Mouse (Mus musculus) ES-E14 (cell line): ENCODE data around the gene Shq1. TPM values are rescaled to one million over a fixed set of nuclear protein-coding genes. Genes with fewer than 3 reads are reported as not detected.

ENCODE experiments used
- DNase-seq: peaks from one replicate; pipeline ENCODE4 v3.0.0-alpha.2; 2013; ENCODE audit warnings: low read depth, low spot score
- H3K27ac ChIP-seq: 2 replicates; pipeline ENCODE4 v1.5.1; 2012; ENCODE audit warnings: low read depth, mild to moderate bottlenecking, low read length, moderate library complexity, mixed read lengths; ENCODE audit not compliant: poor library complexity, insufficient read depth, severe bottlenecking
- H3K36me3 ChIP-seq: 2 replicates; pipeline ENCODE4 v1.6.1; 2012; ENCODE audit warnings: mild to moderate bottlenecking, low read length, moderate library complexity, mixed read lengths; ENCODE audit not compliant: control insufficient read depth, poor library complexity, insufficient read depth, severe bottlenecking
- H3K4me1 ChIP-seq, 2 experiments: fragments of 150-350 bp in 1 of 2; sonication (generic) in 1 of 2; 2 replicates each; pipeline ENCODE4 v1.6.1; 2012; ENCODE audit warnings: low read length in 2 of 2, mild to moderate bottlenecking in 1 of 2, mixed read lengths in 1 of 2; ENCODE audit not compliant: control insufficient read depth in 2 of 2, insufficient read depth in 2 of 2, poor library complexity in 1 of 2
- H3K4me3 ChIP-seq, 2 experiments: fragments of 150-350 bp in 1 of 2; sonication (generic) in 1 of 2; 2 replicates each; pipeline ENCODE4 v1.5.1; 2012; ENCODE audit warnings: low read length in 2 of 2, low read depth in 1 of 2, mild to moderate bottlenecking in 1 of 2, mixed read lengths in 1 of 2; ENCODE audit not compliant: insufficient read depth in 1 of 2, poor library complexity in 1 of 2, severe bottlenecking in 1 of 2
- H3K9ac ChIP-seq: 2 replicates; pipeline ENCODE4 v1.6.1; 2012; ENCODE audit warnings: low read depth, mild to moderate bottlenecking, low read length, mixed read lengths; ENCODE audit not compliant: poor library complexity, insufficient read depth, severe bottlenecking
- H3K9me3 ChIP-seq: fragments of 150-350 bp; sonication (generic); 2 replicates; pipeline ENCODE4 v1.6.1; 2012; ENCODE audit warnings: low read depth, mild to moderate bottlenecking, low read length; ENCODE audit not compliant: control insufficient read depth, insufficient read depth
- CHD2 ChIP-seq: IDR thresholded peaks from 2 replicates; pipeline ENCODE4 v1.6.1; 2014; ENCODE audit warnings: mild to moderate bottlenecking, low read depth, low read length, inconsistent platforms
- HCFC1 ChIP-seq: IDR thresholded peaks from 2 replicates; pipeline ENCODE4 v1.6.1; 2012; ENCODE audit warnings: low read length, inconsistent platforms, borderline replicate concordance; ENCODE audit not compliant: insufficient read depth
- MAFK ChIP-seq: IDR thresholded peaks from 2 replicates; pipeline ENCODE4 v1.6.1; 2014; ENCODE audit warnings: mild to moderate bottlenecking, low read depth, low read length, inconsistent platforms; ENCODE audit not compliant: insufficient read depth
- ZC3H11A ChIP-seq: IDR thresholded peaks from 2 replicates; pipeline ENCODE4 v1.6.1; 2012; ENCODE audit warnings: low read depth, mild to moderate bottlenecking, inconsistent platforms, low read length, borderline replicate concordance
- ZNF384 ChIP-seq: IDR thresholded peaks from 2 replicates; pipeline ENCODE4 v1.6.1; 2012; ENCODE audit warnings: low read depth, low read length, inconsistent platforms
- in situ Hi-C, 2 experiments: fragments of 600-800 bp; cut with MboI; formaldehyde crosslinking; loops; one replicate each; pipeline ENCODE4 v1.15.1; 2025; ENCODE audit warnings: low sequenced_read_pairs in 2 of 2, inconsistent platforms in 1 of 2; ENCODE audit not compliant: unreplicated experiment in 2 of 2
- total RNA-seq: library from RNA; depleted of rRNA; stranded (reverse); fragments of 300-350 nt; gene quantifications from 2 replicates; pipeline ENCODE4 v1.2.3, GENCODE M21; 2012

Shq1 gene
- total RNA-seq, 1 experiment: 25.1 TPM

- H3K36me3 ChIP-seq: peaks cover 3% of the 10 kb centered on the region; the same call in 1 of the 2 replicates
- H3K27ac ChIP-seq: no peak overlapping the region
- H3K9ac ChIP-seq: no peak overlapping the region
- H3K4me3 ChIP-seq: no peak overlapping the region
- H3K9me3 ChIP-seq: no peaks in the 10 kb centered on the region
- no peak for DNase-seq
- in situ Hi-C loops: no loop called here
- no peaks in the 10 kb centered on the region for H3K4me1 ChIP-seq
- TF ChIP-seq ZC3H11A (no peak), HCFC1 (no peak), CHD2 (no peak), MAFK (no peak), ZNF384 (no peak)
These were observed 51.6 kb downstream of the Shq1 start for GRCm38 (mm10) chr6:100619309-100619708.

GRCm38 (mm10) chr6:100616133-100616532 is 54.8 kb downstream of the Shq1 start:
- Histone ChIP-seq H3K27ac (no peak overlapping the region), H3K9me3 (no peaks in the 10 kb centered on the region), H3K4me1 (no peaks in the 10 kb centered on the region), H3K36me3 (peaks cover 4% of the 10 kb centered on the region), H3K9ac (no peak overlapping the region), H3K4me3 (no peak overlapping the region)
- no peak for TF ChIP-seq CHD2
- no peak for TF ChIP-seq HCFC1
- no peak for TF ChIP-seq ZC3H11A
- no peak for TF ChIP-seq ZNF384
- no peak for TF ChIP-seq MAFK
- no peak for DNase-seq
- in situ Hi-C loops: no loop called here

- Histone ChIP-seq H3K4me1 (no peaks in the 10 kb centered on the region), H3K27ac (no peak overlapping the region), H3K4me3 (no peak overlapping the region), H3K36me3 (peaks cover 2% of the 10 kb centered on the region; the same call in 1 of the 2 replicates), H3K9ac (no peak overlapping the region), H3K9me3 (no peaks in the 10 kb centered on the region)
- TF ChIP-seq HCFC1 (no peak), ZNF384 (0 out of 2 replicates have a peak, but pooled peaks have one; percentile 34), CHD2 (no peak), ZC3H11A (no peak), MAFK (no peak)
- DNase-seq: no peak
- in situ Hi-C loops: no loop called here
These were observed 57.2 kb downstream of the Shq1 start for GRCm38 (mm10) chr6:100613593-100614267.

- in situ Hi-C loops: no loop called here
- Histone ChIP-seq H3K4me3 (no peak overlapping the region), H3K27ac (no peak overlapping the region), H3K4me1 (no peaks in the 10 kb centered on the region), H3K36me3 (peaks cover 5% of the 10 kb centered on the region; the same call in 1 of the 2 replicates), H3K9me3 (no peaks in the 10 kb centered on the region), H3K9ac (no peak overlapping the region)
- no peak for DNase-seq
- TF ChIP-seq ZNF384 (no peak), MAFK (no peak), ZC3H11A (no peak), HCFC1 (no peak), CHD2 (no peak)
These were observed 59.9 kb downstream of the Shq1 start for GRCm38 (mm10) chr6:100610897-100611575.
